Mouse (Mus musculus): ENCODE data around the gene Gmps. TPM values are rescaled to one million over a fixed set of nuclear protein-coding genes. Genes with fewer than 3 reads are reported as not detected.

The Gmps gene
- polyA plus RNA-seq (2014; fragmentation: Illumina TruSeq; extraction: RNeasy Lipid Tissue Mini Kit (QIAGEN cat#74804); ENCODE audit: low read depth, low replicate concordance): 61.6 TPM

GRCm38 (mm10) chr3:63975955-63976908, at the start of gene Gmps:
Gene Gmps (plus strand): TSS chr3:63976106.

DNA sequence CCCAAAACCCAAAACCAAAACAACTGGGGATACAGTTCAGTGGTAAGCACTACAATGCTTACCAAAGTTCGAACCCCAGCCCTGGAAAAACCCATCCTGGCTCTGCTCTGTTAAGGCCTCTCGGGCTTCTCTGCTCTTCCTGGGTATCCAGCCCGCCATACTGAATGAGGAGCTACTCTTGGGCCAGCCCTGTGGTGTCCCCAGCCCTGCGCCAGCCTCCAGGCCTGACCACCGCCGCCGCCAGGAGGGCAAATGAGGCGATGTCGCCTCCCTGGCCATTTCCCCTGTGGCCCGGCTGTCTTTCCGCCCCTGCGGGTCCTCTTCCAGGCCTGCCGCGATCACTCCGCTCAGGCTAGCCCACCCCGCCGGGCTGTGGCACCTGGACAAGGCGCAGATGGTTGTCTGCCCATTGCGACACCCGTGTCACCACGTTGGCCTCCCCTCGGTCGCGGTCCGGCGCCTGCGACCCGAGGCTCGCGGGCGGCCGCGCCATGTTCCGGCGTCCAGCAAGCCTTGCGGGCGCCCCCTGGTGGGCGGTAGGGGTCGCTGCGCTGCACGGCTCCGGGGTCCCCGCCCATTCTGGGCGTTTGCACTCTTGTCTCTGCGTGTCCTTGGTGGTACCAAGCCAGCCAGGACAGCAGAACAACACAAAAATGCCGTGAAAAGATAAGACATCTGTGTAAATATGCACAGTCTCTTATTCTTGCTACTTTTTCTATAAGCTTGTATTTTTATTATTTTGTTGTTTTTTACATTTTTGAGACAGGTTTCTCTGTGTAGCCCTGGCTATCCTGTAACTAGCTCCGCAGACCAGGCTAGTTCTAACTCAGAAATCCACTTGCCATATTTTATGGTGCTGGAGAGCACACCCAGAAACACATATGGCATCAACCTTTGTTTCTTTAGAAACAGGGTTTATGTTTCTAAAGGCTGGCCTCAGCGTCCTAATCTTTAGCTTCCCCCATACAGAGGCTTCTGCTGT, 46.7 kb upstream of the Gmps start, which contains the start of gene E130311K13Rik:
TSS of gene E130311K13Rik (minus strand) at position 595 of the 982 bp plus-strand sequence.

DNA sequence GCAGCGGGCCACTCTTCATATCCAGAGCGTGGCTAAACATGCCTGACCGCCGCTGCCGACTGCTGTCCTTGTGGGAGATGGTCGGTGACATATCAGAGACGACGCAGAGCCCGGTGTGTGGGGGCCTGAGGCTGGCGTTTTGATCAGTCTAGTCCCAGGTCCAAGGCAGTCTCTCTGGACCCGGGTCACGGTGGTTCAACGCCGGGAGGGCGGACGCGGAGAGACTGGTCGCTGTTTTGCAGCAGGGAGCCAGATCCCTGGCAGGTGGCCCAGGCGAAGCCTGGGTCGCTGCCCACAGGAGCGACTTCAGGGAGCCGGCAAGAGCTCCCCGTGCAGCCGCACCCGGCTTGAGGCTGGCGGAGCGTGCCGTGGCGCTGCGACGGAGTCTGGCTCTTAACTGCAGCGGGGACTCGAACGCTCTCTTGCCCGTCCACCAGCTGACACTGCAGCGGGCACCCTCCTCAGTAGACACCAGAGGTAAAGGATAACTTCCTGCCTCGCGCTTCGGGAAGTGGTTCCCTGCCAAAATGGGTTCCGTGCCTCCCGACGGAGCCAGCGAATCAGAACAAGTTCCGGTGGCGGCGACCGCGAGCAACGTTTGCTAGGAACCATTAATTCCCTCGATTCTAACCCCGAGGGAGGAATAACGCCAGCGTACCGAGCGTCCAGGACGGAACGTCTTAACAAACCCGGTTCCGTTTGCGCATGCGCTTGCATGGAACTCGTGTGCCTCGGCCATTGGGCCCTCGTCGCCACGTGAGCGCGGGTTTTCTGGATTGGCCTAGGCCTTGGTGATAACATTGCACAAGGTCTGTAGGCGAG, 11.6 kb upstream of the Gmps start, which contains the start of gene Slc33a1:
TSS of gene Slc33a1 (minus strand) at position 669 of the 822 bp plus-strand sequence.

Other genes with a start within 250 kb of the Gmps start
- gene Plch1, start 76.6 kb upstream of the Gmps start, polyA plus RNA-seq (2014; fragmentation: Illumina TruSeq; extraction: RNeasy Lipid Tissue Mini Kit (QIAGEN cat#74804); ENCODE audit: low read depth, low replicate concordance): not detected
- 21.1 TPM for gene E130311K13Rik, start 46.6 kb upstream of the Gmps start, polyA plus RNA-seq (2014; fragmentation: Illumina TruSeq; extraction: RNeasy Lipid Tissue Mini Kit (QIAGEN cat#74804); ENCODE audit: low read depth, low replicate concordance)
- gene Slc33a1, start 11.3 kb upstream of the Gmps start, polyA plus RNA-seq (2014; fragmentation: Illumina TruSeq; extraction: RNeasy Lipid Tissue Mini Kit (QIAGEN cat#74804); ENCODE audit: low read depth, low replicate concordance): 109 TPM
- 0.23 TPM for gene Vmn2r1, start 105.4 kb downstream of the Gmps start, polyA plus RNA-seq (2014; fragmentation: Illumina TruSeq; extraction: RNeasy Lipid Tissue Mini Kit (QIAGEN cat#74804); ENCODE audit: low read depth, low replicate concordance)
- gene Vmn2r2, start 165.8 kb downstream of the Gmps start, polyA plus RNA-seq (2014; fragmentation: Illumina TruSeq; extraction: RNeasy Lipid Tissue Mini Kit (QIAGEN cat#74804); ENCODE audit: low read depth, low replicate concordance): not detected

All from adrenal gland, adult 10 weeks (tissue).